Mouse (Mus musculus) liver, postnatal 0 days (tissue): ENCODE results near the gene Bri3. TPM values are rescaled to one million over a fixed set of nuclear protein-coding genes. Genes with fewer than 3 reads are reported as not detected.

Experiments
- ATAC-seq: fragments of 200-750 bp; cut with Nextera tagmentation; 2 replicates; pipeline ENCODE4 v1.8.0; 2017; ENCODE audit warnings: mild to moderate bottlenecking, moderate library complexity
- DNase-seq: peaks from one replicate; pipeline ENCODE4 v3.0.0-alpha.2; 2016
- H3K27ac ChIP-seq: fragments of 300-500 bp; sonication (generic); 2 replicates; pipeline ENCODE4 v1.5.1; 2014; ENCODE audit warnings: antibody characterized with exemption, moderate library complexity, mild to moderate bottlenecking, low read depth
- H3K27me3 ChIP-seq: fragments of 300-500 bp; sonication (generic); 2 replicates; pipeline ENCODE4 v1.6.1; 2014; ENCODE audit warnings: low read length, control low read depth, mixed read lengths; ENCODE audit not compliant: insufficient read depth
- H3K36me3 ChIP-seq: fragments of 300-500 bp; sonication (generic); replicated peaks from 2 replicates; pipeline ENCODE4 v1.6.1; 2014; ENCODE audit warnings: mild to moderate bottlenecking, control low read depth, low read length, moderate library complexity, mixed read lengths; ENCODE audit not compliant: insufficient read depth
- H3K4me1 ChIP-seq: fragments of 300-500 bp; sonication (generic); 2 replicates; pipeline ENCODE4 v1.6.1; 2014; ENCODE audit warnings: antibody characterized with exemption, mild to moderate bottlenecking, control low read depth; ENCODE audit not compliant: insufficient read depth
- H3K4me2 ChIP-seq: fragments of 300-500 bp; sonication (generic); 2 replicates; pipeline ENCODE4 v1.6.1; 2014; ENCODE audit warnings: low read depth, mild to moderate bottlenecking, low read length, moderate library complexity, mixed read lengths
- H3K4me3 ChIP-seq: fragments of 300-500 bp; sonication (generic); 2 replicates; pipeline ENCODE4 v1.5.1; 2014; ENCODE audit warnings: low read depth, low read length
- H3K9ac ChIP-seq: fragments of 300-500 bp; sonication (generic); replicated peaks from 2 replicates; pipeline ENCODE4 v1.6.1; 2014; ENCODE audit warnings: mild to moderate bottlenecking, moderate library complexity
- H3K9me3 ChIP-seq: fragments of 300-500 bp; sonication (generic); 2 replicates; pipeline ENCODE4 v1.6.1; 2016; ENCODE audit warnings: mild to moderate bottlenecking, control low read depth, low read length, mixed read lengths
- CTCF ChIP-seq: sonication (generic); IDR thresholded peaks from 2 replicates; pipeline ENCODE4 v1.5.1; 2016; ENCODE audit warnings: antibody characterized with exemption, low read depth
- EP300 ChIP-seq: IDR thresholded peaks from 2 replicates; pipeline ENCODE4 v1.6.1; 2016; ENCODE audit warnings: antibody characterized with exemption, low read depth, mild to moderate bottlenecking
- WGBS: fragments of 180-500 bp; shearing (Covaris S2); extraction: QIAGEN DNeasy Blood & Tissue Kit; methylation state at CpG from one replicate; pipeline ENCODE4 v1.1.7; 2014; ENCODE audit not compliant: insufficient replicate concordance; 5-methylcytosine and 5-hydroxymethylcytosine counted together
- polyA plus RNA-seq: library from polyadenylated mRNA; unstranded; fragments of >200 nt; fragmentation: Nextera tagmentation; extraction: Ambion mirVana; gene quantifications from 2 replicates; pipeline ENCODE4 v1.2.1, GENCODE M21; 2015

Bri3 gene
- polyA plus RNA-seq, 1 experiment from 2014 or later: 51.1 TPM

DNA sequence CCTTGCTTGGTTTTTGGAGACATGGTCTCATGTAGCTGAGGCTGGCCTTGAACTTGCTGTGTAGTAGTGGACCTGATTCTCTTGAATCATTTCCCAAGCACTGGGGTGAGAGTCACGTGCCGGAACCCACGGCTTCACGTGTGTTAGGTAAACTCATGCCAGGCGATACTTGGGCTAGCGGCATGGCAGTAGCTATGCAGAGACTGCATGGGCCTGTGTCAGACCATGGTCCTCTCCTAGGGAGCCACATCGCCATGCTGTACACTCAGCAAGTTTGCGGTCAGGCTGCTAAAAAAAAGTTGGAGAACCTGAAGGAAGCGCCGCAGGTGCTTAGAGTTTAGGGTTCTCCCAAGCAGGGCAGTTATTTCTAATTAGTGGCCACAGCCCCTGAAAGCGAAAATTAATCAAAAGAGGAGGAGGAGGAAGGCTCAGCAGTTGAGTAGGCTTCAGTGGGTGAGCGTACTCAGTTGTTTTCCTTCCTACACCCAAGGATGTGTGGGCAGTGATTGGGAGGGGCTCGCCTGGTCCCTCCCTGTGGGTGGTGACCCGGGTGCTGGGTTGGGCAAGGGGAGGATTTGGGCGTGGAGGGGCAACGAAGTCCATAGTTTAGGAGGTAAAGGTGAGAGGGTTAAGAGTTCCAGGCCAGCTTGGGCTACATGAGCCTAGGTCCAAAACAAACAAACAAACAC, 10.0 kb downstream of the Bri3 start:
- no peaks in the 10 kb centered on the region for H3K9me3 ChIP-seq
- H3K27me3 ChIP-seq: no peaks in the 10 kb centered on the region
- peak; percentile 76 for DNase-seq
- peaks cover 40% of the 10 kb centered on the region for H3K4me1 ChIP-seq
- 0 out of 2 replicates have a peak overlapping the region, but pooled peaks have one; percentile 92 for H3K9ac ChIP-seq
- 0 out of 2 replicates have a peak, but pooled peaks cover 4% of the 10 kb centered on the region for H3K36me3 ChIP-seq
- H3K27ac ChIP-seq: peak overlapping the region; percentile 77
- TF ChIP-seq CTCF (no peak), EP300 (no peak)
- peak; percentile 66 for ATAC-seq
- 49% methylated on average over 16 of the region's 16 CpGs for WGBS
- peak overlapping the region; percentile 89 for H3K4me2 ChIP-seq
- peak overlapping the region; percentile 94 for H3K4me3 ChIP-seq

DNA sequence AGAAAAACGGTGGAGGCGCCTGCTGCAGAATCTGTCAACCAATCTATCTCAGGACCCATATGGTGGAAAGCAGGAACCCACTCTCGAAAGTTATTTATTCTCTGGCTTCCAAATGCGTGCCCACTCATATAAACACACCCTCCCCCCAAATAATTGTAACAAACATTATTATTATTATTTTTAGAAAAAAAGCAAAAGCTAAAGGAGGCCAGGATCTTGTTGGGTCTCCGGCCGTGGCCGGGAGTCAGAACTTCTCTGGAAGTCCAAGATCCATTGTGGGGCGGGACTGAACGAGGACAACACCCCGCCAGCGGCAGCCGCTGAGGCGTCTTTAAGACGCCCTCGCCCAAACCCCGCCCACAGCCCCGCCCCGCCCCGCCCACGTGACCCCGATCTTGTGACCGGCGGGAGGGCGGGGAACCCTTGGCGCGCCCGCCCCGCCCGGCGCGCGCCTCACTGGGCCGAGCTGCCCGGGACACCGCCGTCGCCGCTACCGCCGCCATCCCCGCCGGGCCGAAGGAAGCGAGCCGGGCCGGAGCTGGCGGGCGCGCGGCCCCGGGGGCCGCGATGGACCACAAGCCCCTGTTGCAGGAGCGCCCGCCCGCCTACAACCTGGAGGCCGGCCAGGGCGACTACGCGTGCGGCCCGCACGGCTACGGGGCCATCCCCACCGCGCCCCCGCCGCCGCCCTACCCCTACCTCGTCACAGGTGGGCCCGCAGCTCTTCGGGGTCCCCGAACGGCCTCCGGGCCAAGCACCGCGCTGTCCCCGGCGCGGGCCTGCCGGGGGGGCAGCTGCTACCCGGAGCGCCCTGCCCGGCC, 10.8 kb downstream of the Bri3 start:
- Histone ChIP-seq H3K27me3 (no peaks in the 10 kb centered on the region), H3K9ac (peak overlapping the region; percentile 92), H3K4me3 (peak overlapping the region; percentile 94), H3K9me3 (no peaks in the 10 kb centered on the region), H3K27ac (peak overlapping the region; percentile 93), H3K4me2 (peak overlapping the region; percentile 89), H3K36me3 (0 out of 2 replicates have a peak, but pooled peaks cover 5% of the 10 kb centered on the region), H3K4me1 (peaks cover 42% of the 10 kb centered on the region)
- peak; percentile 87 for ATAC-seq
- TF ChIP-seq CTCF: no peak
- TF ChIP-seq EP300: no peak
- peak; percentile 95 for DNase-seq
- WGBS: 1% methylated on average over 34 of the region's 84 CpGs

DNA sequence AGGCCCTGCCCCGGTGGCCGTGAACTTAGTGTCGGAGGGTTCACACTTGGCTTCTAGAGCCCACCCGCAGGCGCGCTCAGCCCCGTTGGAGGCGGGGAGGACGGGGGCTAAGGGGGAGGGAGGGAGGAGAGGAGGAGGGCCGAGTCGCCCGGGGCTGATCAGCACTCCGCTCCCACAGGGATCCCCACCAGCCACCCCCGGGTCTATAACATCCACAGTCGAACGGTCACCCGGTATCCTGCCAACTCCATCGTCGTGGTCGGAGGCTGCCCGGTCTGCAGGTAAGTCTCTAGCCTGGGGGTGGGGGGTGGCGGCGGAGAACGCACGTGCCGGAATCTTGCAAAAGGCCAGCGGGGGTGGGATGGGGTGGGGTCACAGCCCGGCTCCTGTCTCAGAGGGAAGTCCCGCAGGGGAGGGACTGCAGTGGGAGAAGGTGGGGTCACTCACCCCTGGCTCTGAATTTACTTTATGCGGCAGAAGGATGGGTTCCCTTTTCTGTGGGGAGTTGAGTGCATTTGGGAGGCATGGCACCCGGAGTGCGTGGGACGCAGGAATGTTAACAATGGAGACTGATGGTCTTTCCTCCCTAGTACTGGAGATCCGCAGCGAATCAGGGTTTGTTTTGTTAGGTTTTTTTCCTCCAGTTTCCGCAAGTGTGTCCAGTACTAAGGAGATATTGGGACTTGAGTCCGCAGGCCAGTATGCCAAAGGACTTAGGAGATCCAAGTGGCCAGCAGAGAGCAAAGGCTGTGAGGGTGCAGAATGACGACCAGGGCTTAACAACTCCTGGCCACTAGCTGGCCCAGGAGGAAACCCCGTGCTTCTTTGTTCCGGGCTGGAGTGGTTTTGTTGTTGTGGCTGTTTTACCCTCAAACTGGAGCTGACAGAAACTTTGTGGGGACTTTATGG, 11.6 kb downstream of the Bri3 start:
- peak overlapping the region; percentile 89 for H3K4me2 ChIP-seq
- under 1% methylated on average over 38 of the region's 40 CpGs for WGBS
- ATAC-seq: peak; percentile 2; the same call in 1 of the 2 replicates
- no peaks in the 10 kb centered on the region for H3K27me3 ChIP-seq
- no peaks in the 10 kb centered on the region for H3K9me3 ChIP-seq
- peak overlapping the region; percentile 94 for H3K4me3 ChIP-seq
- H3K36me3 ChIP-seq: peaks cover 10% of the 10 kb centered on the region; the same call in 1 of the 2 replicates
- DNase-seq: peak; percentile 71
- H3K27ac ChIP-seq: peak overlapping the region; percentile 93
- TF ChIP-seq EP300 (no peak), CTCF (0 out of 2 replicates have a peak, but pooled peaks have one; percentile 6)
- H3K4me1 ChIP-seq: peaks cover 42% of the 10 kb centered on the region
- peak overlapping the region; percentile 92 for H3K9ac ChIP-seq

DNA sequence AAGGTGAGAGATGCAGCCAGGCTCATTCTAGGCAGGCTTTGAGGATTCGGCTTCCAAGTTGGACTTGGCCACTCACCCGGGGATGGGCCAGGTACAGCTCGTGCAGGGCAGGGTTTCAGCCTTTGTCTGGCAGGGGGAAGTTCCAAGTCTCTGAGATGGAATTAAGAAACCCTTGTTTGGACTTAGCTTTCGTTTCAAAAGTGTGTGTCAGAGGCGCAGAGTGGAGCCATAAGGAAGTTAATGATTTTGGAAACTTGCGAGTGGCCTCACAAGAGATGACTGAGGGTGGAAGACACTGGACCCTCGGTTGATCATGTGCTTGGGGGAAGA, 12.3 kb downstream of the Bri3 start:
- DNase-seq (no peak), ATAC-seq (no peak)
- H3K36me3 ChIP-seq: peaks cover 10% of the 10 kb centered on the region; the same call in 1 of the 2 replicates
- peak overlapping the region; percentile 94 for H3K4me3 ChIP-seq
- peak overlapping the region; percentile 92 for H3K9ac ChIP-seq
- H3K9me3 ChIP-seq: no peaks in the 10 kb centered on the region
- peak overlapping the region; percentile 89 for H3K4me2 ChIP-seq
- H3K4me1 ChIP-seq: peaks cover 42% of the 10 kb centered on the region
- no peaks in the 10 kb centered on the region for H3K27me3 ChIP-seq
- 14% methylated on average over 7 of the region's 7 CpGs for WGBS
- no peak for TF ChIP-seq EP300
- TF ChIP-seq CTCF: no peak
- H3K27ac ChIP-seq: peak overlapping the region; percentile 93

DNA sequence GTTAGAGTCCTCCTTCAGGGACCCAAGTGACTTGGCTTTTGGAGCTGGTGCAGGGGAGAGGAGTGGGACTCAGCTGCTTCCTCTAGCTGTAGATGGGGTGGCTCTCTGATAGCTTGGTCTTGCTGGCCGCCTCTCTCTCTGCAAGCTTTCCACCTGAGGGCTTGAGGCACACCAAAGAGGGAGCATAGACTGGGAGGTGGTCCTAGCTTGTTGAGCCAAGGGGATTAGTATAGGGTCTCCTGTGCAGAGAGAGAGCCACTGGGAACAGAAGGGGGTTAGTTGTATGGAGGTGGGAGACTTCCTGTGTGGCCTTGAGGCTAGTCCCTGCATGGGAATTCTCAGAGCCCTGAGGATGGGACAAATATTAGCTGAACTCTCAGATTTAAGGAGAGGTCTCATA, 12.7 kb downstream of the Bri3 start:
- Histone ChIP-seq H3K4me2 (peak overlapping the region; percentile 89), H3K27ac (peak overlapping the region; percentile 93), H3K9ac (peak overlapping the region; percentile 92), H3K4me1 (peaks cover 42% of the 10 kb centered on the region), H3K9me3 (no peaks in the 10 kb centered on the region), H3K4me3 (peak overlapping the region; percentile 94), H3K36me3 (peaks cover 10% of the 10 kb centered on the region; the same call in 1 of the 2 replicates), H3K27me3 (no peaks in the 10 kb centered on the region)
- TF ChIP-seq EP300 (no peak), CTCF (no peak)
- ATAC-seq (no peak), DNase-seq (no peak)
- whole genome bisulfite sequencing: 31% methylated on average over 1 of the region's 1 CpGs
